Mouse (Mus musculus): Measurements from ENCODE around the gene Xkr7.

Xkr7 gene

DNA sequence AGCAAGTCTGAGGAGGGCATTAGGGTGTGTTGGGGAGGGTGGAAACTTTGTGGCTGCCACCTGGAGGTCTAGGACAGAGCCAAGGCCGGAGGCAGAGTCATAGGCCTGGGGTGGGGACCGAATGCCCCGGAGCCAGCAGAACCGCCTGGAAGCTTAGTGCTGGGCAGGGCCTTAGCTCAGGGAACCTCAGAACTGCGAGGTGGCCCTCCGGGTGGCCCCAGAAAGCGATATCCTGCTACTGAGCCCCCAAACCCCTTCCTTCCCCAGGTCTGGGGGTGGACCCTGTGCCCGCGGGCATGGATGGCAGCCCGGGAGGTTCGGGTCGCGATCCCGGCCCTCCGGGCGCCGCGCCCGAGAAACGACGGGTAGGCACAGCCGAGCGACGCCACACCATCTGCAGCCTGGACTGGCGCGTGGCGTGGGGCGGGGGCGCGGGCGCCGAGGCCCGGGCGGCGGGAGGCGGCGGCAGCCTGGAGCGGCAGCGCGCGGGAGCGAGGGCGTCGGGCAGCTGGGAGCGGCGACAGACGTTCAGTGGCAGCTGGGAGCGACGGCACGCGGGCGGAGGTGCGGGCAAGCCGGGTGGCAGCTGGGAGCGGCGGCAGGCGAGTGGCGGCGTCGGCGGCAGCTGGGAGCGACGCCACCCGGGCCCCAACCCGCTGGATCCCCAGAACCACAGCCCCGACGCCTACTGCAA lies 40.0 kb downstream of the Xkr7 start:
- no peak for DNase-seq (ENCODE audit: low spot score)

DNA sequence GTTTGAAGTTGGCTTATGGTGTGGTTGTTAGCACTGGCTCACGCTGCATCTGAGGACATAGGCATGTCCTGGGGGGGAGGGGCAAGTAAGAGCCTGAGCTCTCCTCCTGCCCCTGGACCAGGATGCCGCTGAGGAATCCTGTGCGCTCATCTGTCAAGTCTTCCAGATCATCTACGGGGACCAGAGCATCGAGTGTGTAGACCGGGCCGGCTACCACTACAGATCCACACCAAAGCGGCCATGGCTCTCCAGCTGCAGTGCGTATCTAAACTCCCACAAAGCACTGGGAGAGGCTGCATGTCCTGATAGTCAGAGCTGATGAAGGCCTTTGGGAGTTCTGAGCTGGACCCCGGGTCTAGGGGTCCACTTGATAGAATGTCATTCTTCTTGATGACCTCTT lies 43.0 kb downstream of the Xkr7 start:
- DNase-seq (ENCODE audit: low spot score) = no peak

DNA sequence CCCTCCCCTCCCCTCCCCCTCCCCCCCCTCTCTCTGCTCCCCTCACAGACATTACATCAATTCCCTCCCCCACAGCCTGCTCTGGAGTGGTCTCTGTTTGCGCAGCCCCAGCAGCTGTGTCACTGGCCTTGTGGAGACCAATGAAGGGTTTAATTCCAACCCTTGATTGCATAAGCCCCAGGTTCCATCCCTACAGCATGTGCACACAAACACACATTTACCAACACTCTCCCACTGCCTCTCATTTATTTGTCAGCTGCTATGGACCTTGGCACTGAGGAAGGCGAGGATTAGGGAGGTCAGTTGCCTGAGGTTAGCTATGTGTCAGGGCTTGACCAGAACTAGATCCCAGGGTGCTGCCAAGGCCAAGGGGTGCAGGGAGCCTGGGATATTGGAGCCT lies 44.3 kb downstream of the Xkr7 start:
- no peak for DNase-seq (ENCODE audit: low spot score)

DNA sequence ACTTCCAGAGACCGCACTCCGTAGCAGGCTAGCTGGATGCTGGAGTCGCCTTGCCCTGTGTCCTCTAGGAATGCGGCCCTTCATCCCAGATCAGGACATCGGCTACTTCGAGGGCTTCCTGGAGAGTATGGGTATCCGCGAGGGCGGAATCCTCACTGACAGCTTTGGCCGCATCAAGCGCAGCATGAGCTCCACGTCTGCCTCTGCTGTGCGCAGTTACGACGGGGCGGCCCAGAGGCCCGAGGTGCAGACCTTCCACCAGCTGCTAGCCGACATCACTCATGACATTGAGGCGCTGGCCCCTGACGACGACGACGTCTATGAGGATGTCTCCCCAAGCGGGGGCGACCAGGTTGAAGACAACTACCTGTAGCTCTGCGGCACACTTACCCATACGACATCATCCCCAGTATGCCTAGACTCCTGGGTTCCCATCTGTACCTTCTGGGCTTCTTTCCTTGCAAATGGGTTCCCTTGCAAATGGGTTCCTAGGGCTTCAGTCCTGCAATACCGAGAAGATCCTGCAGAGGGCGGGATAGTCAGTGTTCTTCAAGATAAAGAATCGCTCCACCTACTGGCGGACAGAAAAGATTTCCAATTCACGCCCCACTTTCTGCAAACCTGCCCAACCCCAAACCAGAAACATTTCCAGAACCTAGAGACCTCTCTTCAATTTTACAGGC lies 49.3 kb downstream of the Xkr7 start:
- DNase-seq (ENCODE audit: low spot score) = peak; percentile 65

DNA sequence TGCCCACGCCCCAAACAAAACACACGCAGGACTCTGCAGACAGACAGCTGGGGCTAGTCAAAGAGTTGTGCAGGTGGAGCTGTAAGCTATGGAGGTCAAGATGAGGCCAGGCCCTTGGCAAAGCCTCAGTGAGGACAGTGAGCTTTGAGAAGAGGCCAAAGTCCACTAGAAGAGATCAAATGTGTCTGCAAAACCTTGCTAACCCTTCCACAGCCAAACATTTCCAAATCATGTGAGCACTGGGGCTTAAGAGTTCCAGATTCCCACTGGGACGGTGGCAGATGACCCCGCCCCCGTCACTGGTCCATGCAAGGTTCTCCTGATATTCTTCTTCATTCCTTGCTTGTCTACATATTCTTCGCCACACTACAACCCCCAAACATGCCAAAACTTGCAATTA lies 50.2 kb downstream of the Xkr7 start:
- DNase-seq (ENCODE audit: low spot score) = no peak

DNA sequence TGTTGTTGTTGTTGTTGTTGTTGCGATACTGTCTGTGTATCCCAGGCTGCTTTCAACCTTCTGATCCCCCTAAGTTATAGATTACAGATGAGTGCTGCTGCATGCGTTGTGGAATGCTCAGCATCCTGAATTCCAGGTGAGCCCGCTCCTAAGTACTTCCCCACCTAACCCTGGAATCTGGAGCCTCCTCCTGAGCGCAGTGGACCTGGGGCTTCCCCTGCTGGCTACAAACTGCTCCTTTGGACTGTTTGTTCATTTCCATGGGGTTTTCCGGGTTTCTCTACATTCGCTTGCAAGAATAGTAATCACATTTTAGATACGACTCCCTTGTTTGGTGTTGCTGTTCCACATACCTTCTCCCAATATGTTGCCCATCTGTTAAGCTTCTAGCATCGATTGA lies 51.6 kb downstream of the Xkr7 start:
- no peak for DNase-seq (ENCODE audit: low spot score)

DNA sequence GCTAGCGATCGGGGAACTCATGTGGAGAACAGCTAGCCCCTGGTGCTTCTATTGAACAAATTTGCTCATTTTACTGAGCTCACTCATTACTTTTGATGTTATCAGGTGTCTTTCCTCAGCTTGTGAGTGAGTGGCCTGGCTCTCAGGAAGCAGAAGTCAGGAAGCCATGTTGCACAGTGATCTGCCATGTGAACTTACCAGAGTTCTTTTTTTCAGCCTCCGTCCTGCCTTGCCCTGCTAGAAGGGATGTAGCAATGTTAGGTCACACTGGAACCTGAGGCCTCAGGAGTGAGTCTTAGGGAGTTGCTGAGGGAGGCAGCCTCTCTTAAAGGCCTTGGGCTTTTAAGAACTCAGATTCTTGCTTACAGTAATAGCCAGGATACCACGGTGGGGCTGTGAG lies 52.2 kb downstream of the Xkr7 start:
- DNase-seq (ENCODE audit: low spot score) = no peak

DNA sequence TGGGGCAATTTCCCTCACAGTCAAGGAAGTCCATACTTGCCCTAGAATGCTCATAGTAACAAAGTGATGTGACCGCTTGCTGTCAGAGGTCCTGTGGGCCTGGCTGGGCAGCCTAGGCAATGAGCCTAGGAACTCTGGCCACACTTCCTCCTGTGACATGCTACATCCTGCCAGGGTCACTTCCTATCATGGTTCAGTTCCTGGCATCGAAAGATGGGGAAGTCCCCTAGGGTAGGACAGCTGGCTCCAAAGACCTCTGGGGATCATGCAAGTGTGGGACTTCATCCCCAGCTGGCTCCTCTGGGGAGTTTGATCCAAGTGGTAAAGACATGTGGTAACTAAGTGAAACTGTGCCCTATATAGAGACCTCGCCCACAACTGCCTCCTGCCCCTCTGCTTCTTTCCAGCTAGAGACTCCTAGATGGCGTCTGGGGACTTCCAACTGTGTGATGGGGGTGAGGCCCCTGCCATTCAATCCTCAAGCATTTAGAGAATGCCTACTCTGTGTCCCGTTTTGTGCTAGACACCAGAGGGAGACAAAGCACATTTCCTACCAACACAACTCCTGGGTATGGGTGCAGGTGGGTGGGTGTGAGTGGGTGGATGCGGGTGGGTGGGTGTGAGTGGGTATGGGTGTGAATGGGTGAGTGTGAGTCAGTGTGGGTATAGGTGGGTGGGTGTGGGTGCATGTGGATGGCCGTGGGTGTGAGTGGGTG lies 52.8 kb downstream of the Xkr7 start:
- no peak for DNase-seq (ENCODE audit: low spot score)

DNA sequence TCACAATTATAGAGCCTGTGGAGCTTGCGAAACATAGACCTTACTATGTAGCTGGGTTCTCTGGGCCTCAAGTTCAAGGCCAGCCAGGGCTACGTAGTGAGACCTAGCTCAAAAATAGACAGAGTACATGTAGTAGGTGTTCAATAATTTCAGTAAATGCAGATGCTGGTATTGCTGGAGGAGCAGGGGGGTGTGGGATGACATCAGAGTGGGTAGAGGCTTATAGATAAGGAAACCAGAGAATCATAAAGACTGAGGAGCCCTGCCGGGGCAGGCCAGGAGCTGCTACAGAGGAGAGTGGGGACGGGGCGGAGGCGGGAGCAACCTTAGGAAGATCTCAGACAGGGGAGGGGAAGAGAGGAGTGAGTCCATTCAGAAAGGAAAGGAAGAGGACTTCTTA lies 53.9 kb downstream of the Xkr7 start:
- no peak for DNase-seq (ENCODE audit: low spot score)

DNA sequence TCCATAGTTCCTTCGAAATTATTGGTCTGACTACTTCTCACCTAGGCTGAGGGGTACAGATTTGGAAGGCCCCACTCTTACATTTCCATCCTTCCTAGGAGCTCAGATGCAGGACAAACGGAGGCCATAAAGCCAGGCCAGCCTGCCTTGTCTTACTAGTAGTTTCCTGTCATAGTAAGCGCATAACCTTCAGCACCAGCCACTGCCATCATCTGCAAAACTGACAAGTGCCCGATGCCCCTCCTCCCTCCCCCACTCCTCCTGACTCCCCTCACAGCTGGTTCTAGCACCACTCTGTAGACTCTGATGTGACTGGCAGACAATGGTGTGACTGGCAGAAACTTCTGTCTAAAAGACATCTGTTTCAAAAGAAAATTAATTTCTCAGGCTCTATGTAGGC lies 54.5 kb downstream of the Xkr7 start:
- no peak for DNase-seq (ENCODE audit: low spot score)

DNA sequence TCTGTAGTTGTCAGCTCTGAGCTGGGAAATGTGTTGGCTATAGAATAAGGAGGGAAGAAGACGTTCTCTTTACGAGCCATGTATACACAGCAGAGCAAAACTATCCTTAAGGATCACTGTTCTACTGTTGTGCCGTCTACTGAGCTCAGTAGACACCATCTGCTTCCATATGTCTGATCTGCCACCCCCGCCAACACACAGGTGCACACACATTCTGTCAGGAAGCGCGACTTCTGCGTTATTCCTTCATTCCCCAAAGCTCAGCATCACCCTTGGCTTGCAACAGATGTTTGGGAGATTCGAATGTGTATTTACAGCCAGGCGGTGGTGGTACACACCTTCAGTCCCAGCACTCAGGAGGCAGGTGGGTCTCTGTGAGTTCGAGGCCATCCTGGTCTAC lies 55.4 kb downstream of the Xkr7 start:
- no peak for DNase-seq (ENCODE audit: low spot score)

DNA sequence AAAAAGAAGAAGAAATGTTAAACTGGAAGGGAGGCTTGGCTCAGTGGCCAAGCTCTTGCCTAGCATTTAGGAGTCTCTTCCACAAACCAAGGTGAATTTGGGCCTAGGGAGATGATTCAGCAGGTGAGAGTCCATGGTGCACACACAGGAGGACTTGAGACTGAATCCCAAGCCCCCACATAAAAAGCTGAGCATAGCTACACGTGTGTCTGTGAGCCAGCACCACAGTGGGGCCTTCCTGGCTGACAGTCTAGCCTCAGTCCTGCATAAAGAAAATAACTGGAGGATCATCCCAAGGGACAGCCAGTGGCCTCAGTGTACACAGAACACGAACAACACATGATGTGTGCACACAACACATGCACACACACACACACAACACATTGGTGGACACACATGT lies 57.7 kb downstream of the Xkr7 start:
- no peak for DNase-seq (ENCODE audit: low spot score)

DNA sequence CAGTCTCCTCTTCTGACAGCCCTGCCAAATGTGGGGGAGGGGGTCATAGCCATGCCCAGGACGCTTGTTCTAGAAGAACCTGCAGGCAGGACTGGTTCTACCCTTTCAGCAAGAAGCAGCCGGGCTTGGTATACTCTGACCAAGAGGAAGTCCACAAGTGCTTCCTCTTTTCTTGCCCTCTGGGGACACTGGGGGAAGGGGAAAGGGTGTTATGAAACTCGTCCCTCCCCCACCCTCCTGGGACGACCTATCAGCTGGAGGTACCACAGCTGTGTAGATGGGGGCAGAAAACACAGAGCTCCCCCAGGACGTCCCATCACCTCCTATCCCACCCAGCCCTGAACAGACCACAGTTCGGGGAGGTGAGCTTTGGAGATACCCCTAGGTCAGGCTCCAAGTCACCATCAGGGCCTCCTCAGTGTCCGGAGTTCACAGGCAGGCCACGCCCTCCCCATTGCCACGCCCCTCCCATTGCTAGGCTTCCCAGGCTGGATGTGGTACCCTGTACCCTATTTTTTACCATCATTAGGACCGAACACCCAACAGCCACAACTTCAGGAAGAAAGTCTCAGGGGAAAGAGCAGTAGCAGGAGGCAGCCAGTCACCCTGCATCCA lies 59.0 kb downstream of the Xkr7 start:
- DNase-seq (ENCODE audit: low spot score) = no peak
